Mouse (Mus musculus): Measurements from ENCODE around the gene Tmub2. TPM values are rescaled to one million over a fixed set of nuclear protein-coding genes. Genes with fewer than 3 reads are reported as not detected.
A peak's percentile ranks its signal among the peaks of the same experiment; 100 is the strongest.

Tmub2 gene
- polyA plus RNA-seq, 1 experiment from 2014 or later = 55.7 TPM

- DNase-seq (ENCODE audit: low spot score, missing footprints) = peak; percentile 94
- peaks cover 22% of the 10 kb centered on the region for H3K36me3 ChIP-seq (ENCODE audit: control insufficient read depth, insufficient read depth, low read length)
These were observed 11.1 kb downstream of the Tmub2 start for GRCm38 (mm10) chr11:102295598-102296471.

GRCm38 (mm10) chr11:102296491-102297472 lies 12.1 kb downstream of the Tmub2 start, which contains the start of gene Atxn7l3:
Atxn7l3 (minus strand) TSS chr11:102296631.
- peak within 1 kb of the TSS; percentile 99 for H3K27ac ChIP-seq (ENCODE audit: low read depth, low read length)
- no peaks in the 10 kb centered on the region for H3K9me3 ChIP-seq (ENCODE audit: control insufficient read depth, low read length)
- peak; percentile 99 for DNase-seq (ENCODE audit: low spot score, missing footprints)
- peak; percentile 95 for ATAC-seq (ENCODE audit: low FRiP score)
- H3K36me3 ChIP-seq (ENCODE audit: control insufficient read depth, insufficient read depth, low read length) = peaks cover 14% of the 10 kb centered on the region
- WGBS = 0% methylated on average over 50 of the region's 125 CpGs
- H3K4me3 ChIP-seq (ENCODE audit: low read depth, low read length) = peak within 1 kb of the TSS; percentile 90
- peak within 1 kb of the TSS; percentile 92 for H3K4me2 ChIP-seq
- H3K9ac ChIP-seq (ENCODE audit: low read length) = peak within 1 kb of the TSS; percentile 94
- H3K27me3 ChIP-seq (ENCODE audit: control insufficient read depth, insufficient read depth, low read length) = no peaks in the 10 kb centered on the region
- H3K4me1 ChIP-seq (ENCODE audit: control insufficient read depth, insufficient read depth, low read length) = peaks cover 11% of the 10 kb centered on the region

More at GRCm38 (mm10) chr11:102295598-102296471, 11.1 kb downstream of the Tmub2 start:
- Histone ChIP-seq H3K4me2 (peak overlapping the region; percentile 92), H3K9ac (ENCODE audit: low read length) (peak overlapping the region; percentile 94), H3K27me3 (ENCODE audit: control insufficient read depth, insufficient read depth, low read length) (no peaks in the 10 kb centered on the region), H3K27ac (ENCODE audit: low read depth, low read length) (peak overlapping the region; percentile 99), H3K4me1 (ENCODE audit: control insufficient read depth, insufficient read depth, low read length) (peaks cover 11% of the 10 kb centered on the region), H3K9me3 (ENCODE audit: control insufficient read depth, low read length) (no peaks in the 10 kb centered on the region), H3K4me3 (ENCODE audit: low read depth, low read length) (peak overlapping the region; percentile 90)
- WGBS = 1% methylated on average over 46 of the region's 73 CpGs
- ATAC-seq (ENCODE audit: low FRiP score) = peak; percentile 51

GRCm38 (mm10) chr11:102297577-102298556 lies 13.1 kb downstream of the Tmub2 start:
- H3K4me1 ChIP-seq (ENCODE audit: control insufficient read depth, insufficient read depth, low read length) = peaks cover 11% of the 10 kb centered on the region
- peak overlapping the region; percentile 56 for H3K27ac ChIP-seq (ENCODE audit: low read depth, low read length)
- 27% methylated on average over 27 of the region's 27 CpGs for WGBS
- peak overlapping the region; percentile 92 for H3K4me2 ChIP-seq
- no peaks in the 10 kb centered on the region for H3K27me3 ChIP-seq (ENCODE audit: control insufficient read depth, insufficient read depth, low read length)
- H3K36me3 ChIP-seq (ENCODE audit: control insufficient read depth, insufficient read depth, low read length) = peaks cover 5% of the 10 kb centered on the region; the same call in 1 of the 2 replicates
- peak overlapping the region; percentile 90 for H3K4me3 ChIP-seq (ENCODE audit: low read depth, low read length)
- ATAC-seq (ENCODE audit: low FRiP score) = peak; percentile 41
- no peak for DNase-seq (ENCODE audit: low spot score, missing footprints)
- H3K9ac ChIP-seq (ENCODE audit: low read length) = peak overlapping the region; percentile 68
- H3K9me3 ChIP-seq (ENCODE audit: control insufficient read depth, low read length) = no peaks in the 10 kb centered on the region

GRCm38 (mm10) chr11:102299839-102300238 lies 15.1 kb downstream of the Tmub2 start:
- 9% methylated on average over 1 of the region's 1 CpGs for WGBS
- no peak for ATAC-seq (ENCODE audit: low FRiP score)

GRCm38 (mm10) chr11:102304141-102304540 lies 19.4 kb downstream of the Tmub2 start:
- Histone ChIP-seq H3K4me3 (ENCODE audit: low read depth, low read length) (no peak overlapping the region), H3K4me2 (no peak overlapping the region), H3K27ac (ENCODE audit: low read depth, low read length) (no peak overlapping the region), H3K36me3 (ENCODE audit: control insufficient read depth, insufficient read depth, low read length) (peaks cover 9% of the 10 kb centered on the region), H3K27me3 (ENCODE audit: control insufficient read depth, insufficient read depth, low read length) (no peaks in the 10 kb centered on the region), H3K9ac (ENCODE audit: low read length) (no peak overlapping the region), H3K4me1 (ENCODE audit: control insufficient read depth, insufficient read depth, low read length) (peaks cover 4% of the 10 kb centered on the region), H3K9me3 (ENCODE audit: control insufficient read depth, low read length) (no peaks in the 10 kb centered on the region)
- DNase-seq (ENCODE audit: low spot score, missing footprints) (no peak), ATAC-seq (ENCODE audit: low FRiP score) (no peak)
- WGBS = 46% methylated on average over 2 of the region's 2 CpGs

More at GRCm38 (mm10) chr11:102299839-102300238, 15.1 kb downstream of the Tmub2 start:
- peaks cover 9% of the 10 kb centered on the region for H3K4me1 ChIP-seq (ENCODE audit: control insufficient read depth, insufficient read depth, low read length)
- H3K9me3 ChIP-seq (ENCODE audit: control insufficient read depth, low read length) = no peaks in the 10 kb centered on the region
- peak; percentile 97 for DNase-seq (ENCODE audit: low spot score, missing footprints)
- no peak overlapping the region for H3K4me3 ChIP-seq (ENCODE audit: low read depth, low read length)
- no peaks in the 10 kb centered on the region for H3K27me3 ChIP-seq (ENCODE audit: control insufficient read depth, insufficient read depth, low read length)
- no peak overlapping the region for H3K27ac ChIP-seq (ENCODE audit: low read depth, low read length)
- H3K36me3 ChIP-seq (ENCODE audit: control insufficient read depth, insufficient read depth, low read length) = no peaks in the 10 kb centered on the region
- no peak overlapping the region for H3K9ac ChIP-seq (ENCODE audit: low read length)
- no peak overlapping the region for H3K4me2 ChIP-seq

GRCm38 (mm10) chr11:102305359-102305758 lies 20.6 kb downstream of the Tmub2 start:
- H3K4me2 ChIP-seq = no peak overlapping the region
- no peak overlapping the region for H3K4me3 ChIP-seq (ENCODE audit: low read depth, low read length)
- H3K9me3 ChIP-seq (ENCODE audit: control insufficient read depth, low read length) = no peaks in the 10 kb centered on the region
- ATAC-seq (ENCODE audit: low FRiP score) = no peak
- peaks cover 12% of the 10 kb centered on the region for H3K36me3 ChIP-seq (ENCODE audit: control insufficient read depth, insufficient read depth, low read length)
- H3K27me3 ChIP-seq (ENCODE audit: control insufficient read depth, insufficient read depth, low read length) = no peaks in the 10 kb centered on the region
- no peak overlapping the region for H3K9ac ChIP-seq (ENCODE audit: low read length)
- no peak overlapping the region for H3K27ac ChIP-seq (ENCODE audit: low read depth, low read length)
- WGBS = 74% methylated on average over 3 of the region's 3 CpGs
- H3K4me1 ChIP-seq (ENCODE audit: control insufficient read depth, insufficient read depth, low read length) = peaks cover 16% of the 10 kb centered on the region
- peak; percentile 75 for DNase-seq (ENCODE audit: low spot score, missing footprints)

GRCm38 (mm10) chr11:102308104-102308503 lies 23.4 kb downstream of the Tmub2 start:
- H3K4me3 ChIP-seq (ENCODE audit: low read depth, low read length) = no peak overlapping the region
- H3K4me2 ChIP-seq = no peak overlapping the region
- H3K9ac ChIP-seq (ENCODE audit: low read length) = no peak overlapping the region
- H3K9me3 ChIP-seq (ENCODE audit: control insufficient read depth, low read length) = no peaks in the 10 kb centered on the region
- 83% methylated on average over 9 of the region's 9 CpGs for WGBS
- H3K27me3 ChIP-seq (ENCODE audit: control insufficient read depth, insufficient read depth, low read length) = no peaks in the 10 kb centered on the region
- no peak for DNase-seq (ENCODE audit: low spot score, missing footprints)
- H3K27ac ChIP-seq (ENCODE audit: low read depth, low read length) = no peak overlapping the region
- H3K4me1 ChIP-seq (ENCODE audit: control insufficient read depth, insufficient read depth, low read length) = peaks cover 27% of the 10 kb centered on the region
- no peak for ATAC-seq (ENCODE audit: low FRiP score)
- H3K36me3 ChIP-seq (ENCODE audit: control insufficient read depth, insufficient read depth, low read length) = peaks cover 12% of the 10 kb centered on the region

GRCm38 (mm10) chr11:102308979-102309378 lies 24.2 kb downstream of the Tmub2 start:
- WGBS = 1% methylated on average over 27 of the region's 27 CpGs
- ATAC-seq (ENCODE audit: low FRiP score) (peak; percentile 93), DNase-seq (ENCODE audit: low spot score, missing footprints) (peak; percentile 100)
- Histone ChIP-seq H3K36me3 (ENCODE audit: control insufficient read depth, insufficient read depth, low read length) (peaks cover 18% of the 10 kb centered on the region), H3K4me2 (peak overlapping the region; percentile 52), H3K4me1 (ENCODE audit: control insufficient read depth, insufficient read depth, low read length) (peaks cover 27% of the 10 kb centered on the region), H3K9me3 (ENCODE audit: control insufficient read depth, low read length) (no peaks in the 10 kb centered on the region), H3K4me3 (ENCODE audit: low read depth, low read length) (peak overlapping the region; percentile 25), H3K27ac (ENCODE audit: low read depth, low read length) (peak overlapping the region; percentile 6; the same call in 1 of the 2 replicates), H3K9ac (ENCODE audit: low read length) (peak overlapping the region; percentile 54), H3K27me3 (ENCODE audit: control insufficient read depth, insufficient read depth, low read length) (no peaks in the 10 kb centered on the region)

All from midbrain, embryonic 11.5 days (tissue).